Mouse (Mus musculus) left cerebral cortex, postnatal 36 days (tissue): Measurements from ENCODE around the gene Cenpx. TPM values are rescaled to one million over a fixed set of nuclear protein-coding genes. Genes with fewer than 3 reads are reported as not detected.
"Not testable (repeated sequence)": the region's sequence is repeated elsewhere in the genome, so short reads cannot be mapped to it uniquely, and the experiment has no call there.

Source experiments
- DNase-seq, 2 experiments: peaks; one replicate each; pipeline ENCODE4 v3.0.0; 2021 to 2022; ENCODE audit warnings: low spot score in 2 of 2, mixed read lengths in 1 of 2
- intact Hi-C: fragments of 180-260 bp; cut with DNase I; formaldehyde crosslinking; loops from one replicate; pipeline ENCODE4 v1.15.1; 2025
- total RNA-seq, 2 experiments: library from RNA; stranded (reverse); gene quantifications; 2 replicates each; pipeline ENCODE4 v1.2.3; 2021

The Cenpx gene
- total RNA-seq, 2 experiments from 2014 or later, result 18.1 to 19.2 TPM

GRCm38 (mm10) chr11:120704486-120705325 lies 8.8 kb downstream of the Cenpx start:
- DNase-seq, result no peak
- intact Hi-C loops, result loop anchor here (5.0 kb wide), 1 partner anchor 32 kb away; the partner anchor contains the start of gene Aspscr1

DNA sequence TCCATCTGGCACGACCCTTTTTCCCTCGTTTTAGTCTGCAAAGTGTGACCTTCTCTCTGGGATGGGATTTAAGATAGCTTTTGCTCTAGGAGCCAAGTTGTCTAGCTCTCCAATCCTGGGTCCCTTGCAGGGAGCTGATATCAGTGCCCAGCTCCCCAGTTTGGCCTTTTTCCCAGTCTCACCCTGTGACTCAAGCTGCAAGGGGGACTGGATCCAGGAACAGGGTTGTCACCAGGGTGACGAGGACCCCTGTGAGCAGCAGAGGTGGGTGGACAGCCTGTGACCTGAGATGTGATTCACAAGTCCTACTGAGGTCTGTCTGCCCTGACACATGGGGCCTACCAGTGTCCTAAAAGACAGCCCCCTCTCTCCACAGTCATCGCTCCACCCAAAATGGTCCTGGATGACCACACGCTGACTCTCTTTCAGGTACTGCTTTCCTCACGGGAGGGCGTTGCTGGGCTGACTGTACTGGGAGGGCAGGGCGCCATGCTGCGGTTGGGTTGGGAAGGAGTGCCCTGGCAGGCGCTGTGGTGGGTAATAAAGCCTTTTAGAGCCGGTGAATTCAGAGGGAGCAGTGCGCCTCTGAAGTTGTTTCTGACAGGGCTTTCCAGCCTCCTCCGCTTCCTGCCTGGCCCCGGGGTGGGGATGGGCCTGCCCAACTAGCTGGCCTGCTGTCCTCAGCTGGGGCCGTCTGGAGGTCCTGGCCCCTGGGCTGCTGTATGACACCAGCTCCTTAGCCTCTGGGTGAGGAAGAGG lies 9.7 kb downstream of the Cenpx start:
- intact Hi-C loops, result no loop called here
- no peak for DNase-seq

- intact Hi-C loops, result no loop called here
- no peak for DNase-seq
These were observed 15.8 kb downstream of the Cenpx start for GRCm38 (mm10) chr11:120697741-120698140.

- intact Hi-C loops, result no loop called here
- DNase-seq, result no peak
These were observed 17.0 kb downstream of the Cenpx start for GRCm38 (mm10) chr11:120696568-120696967.

GRCm38 (mm10) chr11:120695641-120696040 lies 17.9 kb downstream of the Cenpx start:
- no peak for DNase-seq
- intact Hi-C loops, result no loop called here

GRCm38 (mm10) chr11:120695184-120695583 lies 18.4 kb downstream of the Cenpx start:
- intact Hi-C loops, result no loop called here

DNA sequence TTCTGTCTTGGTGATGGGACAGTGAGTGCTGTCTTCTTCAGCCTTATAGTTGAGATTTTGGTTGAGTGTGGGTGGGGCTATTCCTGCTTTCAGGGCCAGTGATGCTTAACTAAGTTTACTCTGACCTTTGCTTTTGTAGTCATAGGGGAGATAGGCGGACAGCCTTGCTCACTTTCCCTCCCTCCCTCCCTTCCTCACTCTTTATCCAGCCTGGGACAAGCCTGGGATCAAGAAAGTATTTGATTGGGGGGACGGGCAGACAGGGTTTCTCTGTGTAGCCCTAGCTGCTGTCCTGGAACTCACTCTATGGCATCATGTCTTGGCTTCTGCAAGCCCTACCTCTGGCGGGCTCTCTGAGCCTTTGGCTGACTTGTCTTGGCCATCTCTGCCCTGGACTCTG lies 20.1 kb downstream of the Cenpx start:
- DNase-seq, result no peak
- intact Hi-C loops, result no loop called here

More at GRCm38 (mm10) chr11:120695184-120695583, 18.4 kb downstream of the Cenpx start:
- DNase-seq, result no peak

DNA sequence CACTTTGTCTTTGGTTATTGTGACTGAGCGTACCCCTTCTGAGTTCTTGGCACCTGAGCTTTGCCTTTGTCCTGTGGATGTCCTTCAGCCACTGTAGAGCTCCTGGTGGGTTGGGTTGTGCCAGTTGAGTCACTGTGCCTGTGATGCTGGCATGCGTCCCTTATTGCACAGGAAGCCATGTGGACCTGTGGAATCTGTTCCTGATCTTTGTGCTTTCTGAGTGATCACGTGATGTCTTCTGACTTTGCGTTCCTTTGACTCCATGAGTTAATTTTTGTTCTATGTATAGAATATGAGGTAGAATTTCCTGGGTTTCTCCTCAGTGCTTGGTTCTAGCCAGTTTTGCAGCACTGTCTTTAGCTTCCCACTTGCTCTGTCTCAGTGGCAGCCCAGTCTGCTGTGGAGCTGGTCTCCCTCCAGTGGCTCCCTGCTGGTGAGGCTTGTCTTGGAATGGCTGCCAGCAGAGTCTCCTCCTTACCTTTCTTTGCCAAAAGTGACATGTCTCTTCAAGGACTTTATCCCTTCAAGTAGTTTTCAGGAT lies 21.0 kb downstream of the Cenpx start:
- peak in 1 of 2 experiments; percentile 21 for DNase-seq
- intact Hi-C loops, result no loop called here

- intact Hi-C loops, result no loop called here
- DNase-seq, result no peak
These were observed 24.2 kb downstream of the Cenpx start for GRCm38 (mm10) chr11:120689365-120689764.

DNA sequence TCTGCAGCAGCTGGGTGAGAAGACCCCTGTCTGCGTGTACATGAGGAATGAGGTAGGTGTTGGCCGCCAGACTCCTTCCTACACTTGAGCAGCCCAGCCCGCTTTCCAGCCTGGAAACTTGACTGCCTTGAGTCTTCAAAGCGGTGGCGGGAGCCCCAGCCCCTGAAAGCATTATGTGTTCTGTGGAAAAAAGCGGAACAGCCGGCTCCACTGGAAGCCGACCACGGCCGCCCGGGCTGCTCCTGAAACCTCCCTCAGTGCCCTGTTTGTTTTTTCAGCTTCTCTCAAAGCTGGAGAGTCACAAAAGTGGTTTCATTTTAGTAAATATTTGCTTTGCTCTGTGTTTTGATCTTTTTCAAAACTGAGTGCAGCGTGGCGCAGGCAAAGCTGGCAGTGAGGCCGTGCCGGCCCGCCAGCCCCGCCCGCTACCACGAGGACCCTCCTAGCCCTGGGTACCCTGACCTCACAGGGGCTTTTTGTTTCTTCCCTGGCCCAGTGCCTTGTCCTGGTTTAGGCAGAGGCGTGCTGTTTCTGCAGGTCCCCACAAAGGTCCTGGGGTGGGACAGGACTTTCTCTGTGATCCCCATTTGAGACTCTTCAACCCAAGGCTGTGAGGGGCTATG lies 26.8 kb downstream of the Cenpx start:
- intact Hi-C loops, result no loop called here
- no peak for DNase-seq

- intact Hi-C loops, result no loop called here
- DNase-seq, result no peak
These were observed 28.9 kb downstream of the Cenpx start for GRCm38 (mm10) chr11:120684660-120685059.

DNA sequence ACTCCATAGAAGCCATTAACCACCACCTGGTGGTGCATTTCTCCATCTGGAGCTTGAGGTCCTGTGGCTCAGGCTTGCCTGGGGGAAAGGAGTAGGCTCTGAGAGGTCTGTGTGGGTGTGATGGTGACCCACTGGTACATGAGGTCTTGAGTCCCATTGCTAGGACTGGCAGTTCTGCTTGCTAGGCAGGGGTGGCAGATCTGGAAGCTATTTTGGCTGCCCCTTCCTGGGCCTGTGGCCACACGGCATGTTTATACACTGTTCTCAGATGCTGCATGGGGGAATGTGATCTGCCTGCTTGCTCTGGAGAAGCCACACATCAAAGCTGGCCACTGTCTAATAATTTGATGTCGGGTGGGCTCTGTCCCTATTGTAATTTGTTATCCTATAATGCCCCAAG lies 29.5 kb downstream of the Cenpx start:
- intact Hi-C loops, result no loop called here
- no peak for DNase-seq

- intact Hi-C loops, result no loop called here
- no peak for DNase-seq
These were observed 30.0 kb downstream of the Cenpx start for GRCm38 (mm10) chr11:120683536-120683935.

- DNase-seq, result no peak
- intact Hi-C loops, result no loop called here
These were observed 30.9 kb downstream of the Cenpx start for GRCm38 (mm10) chr11:120682683-120683082.

- intact Hi-C loops, result no loop called here
- DNase-seq, result no peak
These were observed 33.6 kb downstream of the Cenpx start for GRCm38 (mm10) chr11:120679909-120680308.

- intact Hi-C loops, result no loop called here
- DNase-seq, result no peak
These were observed 36.6 kb downstream of the Cenpx start for GRCm38 (mm10) chr11:120676951-120677350.

GRCm38 (mm10) chr11:120675875-120676274 lies 37.7 kb downstream of the Cenpx start:
- DNase-seq, intact Hi-C loops: not testable (repeated sequence)

GRCm38 (mm10) chr11:120673594-120674122 lies 39.9 kb downstream of the Cenpx start:
- intact Hi-C loops, result loop anchor here (5.0 kb wide), 1 partner anchor 34 kb away; no protein-coding TSS in a partner anchor
- no peak for DNase-seq

DNA sequence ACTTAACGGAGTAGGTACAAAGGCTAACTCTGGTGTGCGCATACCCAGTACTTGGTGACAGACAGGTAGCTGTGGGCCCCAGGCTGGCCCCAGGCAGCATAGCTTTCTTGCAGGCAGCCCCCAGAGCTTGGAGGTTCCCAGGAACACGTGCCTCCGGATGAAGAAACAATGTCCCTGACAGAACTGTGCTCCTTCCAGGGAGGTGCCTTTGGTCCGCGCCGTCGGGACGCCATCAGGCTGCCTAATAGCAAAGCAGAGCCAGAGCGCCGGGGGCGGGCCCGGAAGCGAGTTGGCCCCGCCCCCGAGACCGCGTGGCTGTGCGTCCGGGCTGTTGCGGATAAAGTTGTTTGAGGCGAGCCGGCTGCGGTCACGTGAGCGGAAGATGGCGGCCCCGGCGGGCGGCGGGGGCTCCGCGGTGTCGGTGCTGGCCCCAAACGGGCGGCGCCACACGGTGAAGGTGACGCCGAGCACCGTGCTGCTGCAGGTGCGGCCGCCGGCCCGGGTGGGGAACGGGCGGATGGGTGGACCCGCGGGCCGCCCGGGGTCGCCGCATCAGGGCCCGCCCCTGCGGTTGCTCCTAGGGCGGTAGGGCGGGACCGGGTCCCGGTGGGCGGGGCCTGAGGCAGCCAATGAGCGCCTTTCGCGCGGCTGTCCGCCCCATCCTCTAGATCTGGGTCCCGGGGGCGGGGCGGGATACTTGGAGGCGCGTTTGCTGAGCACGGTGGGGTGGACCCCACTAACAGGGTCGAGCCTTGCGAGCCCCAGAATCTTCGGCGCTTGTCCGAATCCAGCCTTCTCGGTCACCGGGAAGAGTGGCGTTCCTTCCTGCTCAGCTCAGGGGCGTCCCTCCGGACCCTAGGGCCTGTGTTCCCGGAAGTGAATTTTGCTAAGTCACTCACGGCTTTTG lies 40.6 kb downstream of the Cenpx start, which contains the start of gene Aspscr1:
TSS of gene Aspscr1 (plus strand) at position 287 of the 907 bp plus-strand sequence.
- intact Hi-C loops, result loop anchor here (5.0 kb wide), 1 partner anchor 34 kb away; no protein-coding TSS in a partner anchor

More for the DNA sequence above, 40.6 kb downstream of the Cenpx start, which contains the start of gene Aspscr1:
- DNase-seq, result peak; percentile 91 to 96
